Mouse (Mus musculus): ENCODE data around the gene Sipa1. TPM values are rescaled to one million over a fixed set of nuclear protein-coding genes. Genes with fewer than 3 reads are reported as not detected.
A peak's percentile ranks its signal among the peaks of the same experiment; 100 is the strongest.

Sipa1 gene
- total RNA-seq, 2 experiments from 2014 or later: 20.8 to 65.9 TPM

- ATAC-seq (replicated peaks; ENCODE audit: poor library complexity, severe bottlenecking): peak; percentile 69
Observed at GRCm38 (mm10) chr19:5648401-5649297, 14.9 kb downstream of the Sipa1 start.

GRCm38 (mm10) chr19:5647791-5648190 lies 15.7 kb downstream of the Sipa1 start:
- no peak for ATAC-seq (replicated peaks; ENCODE audit: poor library complexity, severe bottlenecking)

- no peak for ATAC-seq (replicated peaks; ENCODE audit: poor library complexity, severe bottlenecking)
Observed at GRCm38 (mm10) chr19:5646731-5647330, 16.7 kb downstream of the Sipa1 start.

GRCm38 (mm10) chr19:5645280-5645679 lies 18.2 kb downstream of the Sipa1 start:
- no peak for ATAC-seq (replicated peaks; ENCODE audit: poor library complexity, severe bottlenecking)

GRCm38 (mm10) chr19:5641641-5642040 lies 21.9 kb downstream of the Sipa1 start:
- ATAC-seq (replicated peaks; ENCODE audit: poor library complexity, severe bottlenecking): no peak

- no peak for ATAC-seq (replicated peaks; ENCODE audit: poor library complexity, severe bottlenecking)
Observed at GRCm38 (mm10) chr19:5641021-5641420, 22.5 kb downstream of the Sipa1 start.

- ATAC-seq (replicated peaks; ENCODE audit: poor library complexity, severe bottlenecking): no peak
Observed at GRCm38 (mm10) chr19:5640339-5640738, 23.2 kb downstream of the Sipa1 start.

- ATAC-seq (replicated peaks; ENCODE audit: poor library complexity, severe bottlenecking): no peak
Observed at GRCm38 (mm10) chr19:5638416-5639005, 25.0 kb downstream of the Sipa1 start.

GRCm38 (mm10) chr19:5637069-5638047 lies 26.1 kb downstream of the Sipa1 start, which contains the start of gene Rela:
Gene Rela, plus strand, starts transcription at chr19:5637483.
- ATAC-seq (replicated peaks; ENCODE audit: poor library complexity, severe bottlenecking): peak; percentile 82

- peak; percentile 9; the same call in 1 of the 2 replicates for ATAC-seq (replicated peaks; ENCODE audit: poor library complexity, severe bottlenecking)
Observed at GRCm38 (mm10) chr19:5636571-5637041, 26.9 kb downstream of the Sipa1 start.

GRCm38 (mm10) chr19:5636036-5636570 lies 27.4 kb downstream of the Sipa1 start:
- no peak for ATAC-seq (replicated peaks; ENCODE audit: poor library complexity, severe bottlenecking)

GRCm38 (mm10) chr19:5632120-5632519 lies 31.4 kb downstream of the Sipa1 start:
- no peak for ATAC-seq (replicated peaks; ENCODE audit: poor library complexity, severe bottlenecking)

- no peak for ATAC-seq (replicated peaks; ENCODE audit: poor library complexity, severe bottlenecking)
Observed at GRCm38 (mm10) chr19:5629907-5630306, 33.6 kb downstream of the Sipa1 start.

GRCm38 (mm10) chr19:5625311-5625710 lies 38.2 kb downstream of the Sipa1 start:
- ATAC-seq (replicated peaks; ENCODE audit: poor library complexity, severe bottlenecking): peak; percentile 69

- ATAC-seq (replicated peaks; ENCODE audit: poor library complexity, severe bottlenecking): peak; percentile 69
Observed at GRCm38 (mm10) chr19:5621884-5622283, 41.6 kb downstream of the Sipa1 start.

GRCm38 (mm10) chr19:5620007-5620406 lies 43.5 kb downstream of the Sipa1 start:
- ATAC-seq (replicated peaks; ENCODE audit: poor library complexity, severe bottlenecking): no peak

GRCm38 (mm10) chr19:5614953-5615352 lies 48.6 kb downstream of the Sipa1 start:
- no peak for ATAC-seq (replicated peaks; ENCODE audit: poor library complexity, severe bottlenecking)

- ATAC-seq (replicated peaks; ENCODE audit: poor library complexity, severe bottlenecking): peak; percentile 48
Observed at GRCm38 (mm10) chr19:5612762-5613411, 50.6 kb downstream of the Sipa1 start.

- no peak for ATAC-seq (replicated peaks; ENCODE audit: poor library complexity, severe bottlenecking)
Observed at GRCm38 (mm10) chr19:5611973-5612372, 51.5 kb downstream of the Sipa1 start.

Measured in granulocyte monocyte progenitor cell, adult 5-6 weeks (primary cell).